Mouse (Mus musculus): Measurements from ENCODE around the gene Plgrkt. TPM values are rescaled to one million over a fixed set of nuclear protein-coding genes. Genes with fewer than 3 reads are reported as not detected.

The Plgrkt gene
- total RNA-seq, 2 experiments from 2014 or later = 44.0 to 83.3 TPM

Other genes with a start within 250 kb of the Plgrkt start
- gene Jak2, start 115.6 kb downstream of the Plgrkt start, total RNA-seq (2021) = 10 to 100 TPM; 17.7 to 20.5 TPM
- gene Insl6, start 42.0 kb downstream of the Plgrkt start, total RNA-seq (2021) = under 1 TPM in 1 of 2 experiments, not detected in 1; 0.66 TPM
- gene Rln1, start 32.7 kb downstream of the Plgrkt start, total RNA-seq (2021) = not detected
- 1 to 10 TPM; 2.7 to 6.9 TPM for gene Cd274, start 65 bp upstream of the Plgrkt start, total RNA-seq (2021)
- gene Pdcd1lg2, start 43.5 kb upstream of the Plgrkt start, total RNA-seq (2021) = not detected
- gene Ric1, start 154.9 kb upstream of the Plgrkt start, total RNA-seq (2021) = 10 to 100 TPM; 51.9 to 57.6 TPM